Comparison of ENCODE assay signal across 21 mouse cellular contexts in genomic region chr14:32452552-32452951, GRCm38 (mm10). TPM values are rescaled to one million over a fixed set of nuclear protein-coding genes. Genes with fewer than 3 reads are reported as not detected.
"Had no signal": no experiment of that assay in that cellular context is flagged by ENCODE, and none has a peak within 500 bp of the region (broad histone marks: within the 10 kb centered on the region; RNA-seq: fewer than 3 reads in every experiment).

No protein-coding gene starts in this region.

- H3K9me3 ChIP-seq: kidney, embryonic 15.5 days; limb, embryonic 13.5 days; megakaryocyte, embryonic 14.5 days; neural tube, embryonic 13.5 days had no signal

- H3K36me3 ChIP-seq: kidney, embryonic 15.5 days; limb, embryonic 13.5 days; neural tube, embryonic 13.5 days had no signal

- ATAC-seq: liver, postnatal 0 days had no signal

- H3K27ac ChIP-seq: kidney, embryonic 15.5 days; limb, embryonic 13.5 days; liver, embryonic 14.5 days; neural tube, embryonic 13.5 days had no signal

- H3K4me2 ChIP-seq: kidney, embryonic 15.5 days; limb, embryonic 13.5 days; lung, embryonic 14.5 days; midbrain, embryonic 11.5 days; neural tube, embryonic 13.5 days had no signal

- H3K9ac ChIP-seq: kidney, embryonic 15.5 days; limb, embryonic 13.5 days; liver, embryonic 14.5 days; liver, postnatal 0 days; lung, embryonic 14.5 days; neural tube, embryonic 13.5 days had no signal

- DNase-seq: kidney, adult 11 months; kidney, adult 8-10 months; kidney, postnatal 10 days; kidney, postnatal 36 days; left cerebral cortex, postnatal 4 days; liver; liver, postnatal 0 days; lung, embryonic 14.5 days; lung, postnatal 10 days; lung, postnatal 36 days; midbrain, embryonic 14.5 days; thymus, adult 2 months; thymus, postnatal 14 days; thymus, postnatal 4 days had no signal

- H3K4me3 ChIP-seq: kidney, embryonic 15.5 days; limb, embryonic 13.5 days; megakaryocyte, embryonic 14.5 days; neural tube, embryonic 13.5 days had no signal

- H3K4me1 ChIP-seq: kidney, embryonic 15.5 days; limb, embryonic 13.5 days; megakaryocyte, embryonic 14.5 days had no signal

RNA-seq across cellular contexts. Expression of gene Slc18a3, which starts 12.1 kb away (rescaled TPM):
- polyA plus RNA-seq: liver, embryonic 14.5 days; liver, postnatal 0 days; spleen, adult 2 months had no signal

RNA-seq across cellular contexts. Expression of gene Chat, which starts 13.2 kb away (rescaled TPM):
- polyA plus RNA-seq: kidney, embryonic 15.5 days; limb, embryonic 13.5 days; liver, embryonic 14.5 days; liver, postnatal 0 days; lung, embryonic 14.5 days; spleen, adult 2 months had no signal
